7 mouse cellular contexts compared by ENCODE assay signal in genomic region chr14:21985981-21986732, GRCm38 (mm10). TPM values are rescaled to one million over a fixed set of nuclear protein-coding genes. Genes with fewer than 3 reads are reported as not detected.
DNase-seq lines count a peak whose midpoint lies in the region; ATAC-seq lines count a peak whose summit lies in the region.

No protein-coding gene starts in this region.

- H3K36me3 ChIP-seq in embryonic facial prominence, embryonic 10.5 days (replicated peaks), result peaks cover 17% of the 10 kb centered on the region
- peaks cover 14% of the 10 kb centered on the region for H3K36me3 ChIP-seq in limb, embryonic 13.5 days
- H3K36me3 ChIP-seq in midbrain, embryonic 13.5 days, result peaks cover 11% of the 10 kb centered on the region; the same call in 1 of the 2 replicates

- H3K4me1 ChIP-seq in embryonic facial prominence, embryonic 10.5 days, result peaks cover 82% of the 10 kb centered on the region
- H3K4me1 ChIP-seq in limb, embryonic 13.5 days, result peaks cover 51% of the 10 kb centered on the region
- peaks cover 69% of the 10 kb centered on the region for H3K4me1 ChIP-seq in midbrain, embryonic 13.5 days (replicated peaks)

- WGBS in embryonic facial prominence, embryonic 10.5 days, result under 1% methylated on average over 62 of the region's 62 CpGs
- WGBS in limb, embryonic 13.5 days, result under 1% methylated on average over 62 of the region's 62 CpGs
- under 1% methylated on average over 62 of the region's 62 CpGs for WGBS in midbrain, embryonic 13.5 days

- H3K27me3 ChIP-seq in embryonic facial prominence, embryonic 10.5 days (replicated peaks; ENCODE audit: low read depth, poor library complexity, severe bottlenecking), result peaks cover 80% of the 10 kb centered on the region
- H3K27me3 ChIP-seq in limb, embryonic 13.5 days, result peaks cover 21% of the 10 kb centered on the region
- H3K27me3 ChIP-seq in midbrain, embryonic 13.5 days, result peaks cover 42% of the 10 kb centered on the region

- peak overlapping the region; percentile 85 for H3K4me3 ChIP-seq in embryonic facial prominence, embryonic 10.5 days
- H3K4me3 ChIP-seq in limb, embryonic 13.5 days, result peak overlapping the region; percentile 92
- peak overlapping the region; percentile 87 for H3K4me3 ChIP-seq in midbrain, embryonic 13.5 days (replicated peaks)

- DNase-seq in adrenal gland, postnatal 25 days, result peak; percentile 86
- DNase-seq in embryonic facial prominence, embryonic 10.5 days (ENCODE audit: low spot score), result peak; percentile 90
- peak; percentile 79 for DNase-seq in heart, adult 8-10 months (ENCODE audit: low spot score)
- DNase-seq in kidney, adult 9 months, result peak; percentile 85
- DNase-seq in spleen, postnatal 36 days (ENCODE audit: low spot score in 2 of 2), result peak; percentile 54 to 61

- peak overlapping the region; percentile 98 for H3K9ac ChIP-seq in limb, embryonic 13.5 days
- H3K9ac ChIP-seq in midbrain, embryonic 13.5 days (replicated peaks), result peak overlapping the region; percentile 91

- no peak for ATAC-seq in limb, embryonic 13.5 days (ENCODE audit: low FRiP score, low read depth)
- 0 out of 2 replicates have a peak, but pooled peaks have one; percentile 9 for ATAC-seq in midbrain, embryonic 13.5 days

- peak overlapping the region; percentile 86 for H3K4me2 ChIP-seq in limb, embryonic 13.5 days (replicated peaks)
- peak overlapping the region; percentile 83 for H3K4me2 ChIP-seq in midbrain, embryonic 13.5 days (replicated peaks)

- peak overlapping the region; percentile 92 for H3K27ac ChIP-seq in embryonic facial prominence, embryonic 10.5 days (replicated peaks)
- peak overlapping the region; percentile 99 for H3K27ac ChIP-seq in limb, embryonic 13.5 days
- peak overlapping the region; percentile 95 for H3K27ac ChIP-seq in midbrain, embryonic 13.5 days

- H3K9me3 ChIP-seq in embryonic facial prominence, embryonic 10.5 days, result no peaks in the 10 kb centered on the region
- no peaks in the 10 kb centered on the region for H3K9me3 ChIP-seq in limb, embryonic 13.5 days
- H3K9me3 ChIP-seq in midbrain, embryonic 13.5 days, result no peaks in the 10 kb centered on the region

RNA-seq across cellular contexts. Expression of gene Zfp503, which starts 3.2 kb away (rescaled TPM):
- 27.5 and 33.3 TPM in 2 replicates for total RNA-seq in adrenal gland, postnatal 25 days (2021)
- 9.7 and 12.5 TPM in 2 replicates for polyA plus RNA-seq in embryonic facial prominence, embryonic 10.5 days (2016; fragmentation: Nextera tagmentation; extraction: Ambion mirVana)
- 1 to 10 TPM; 1.9 to 2.2 (median 2.2) TPM for total RNA-seq in heart, adult 8-10 months (2022)
- polyA plus RNA-seq in limb, embryonic 13.5 days (2015; fragmentation: Nextera tagmentation; extraction: Ambion mirVana), result 25.8 and 26.2 TPM in 2 replicates
- polyA plus RNA-seq in midbrain, embryonic 13.5 days (2015; fragmentation: Nextera tagmentation; extraction: Ambion mirVana), result 8.0 and 11.0 TPM in 2 replicates

RNA-seq across cellular contexts. Expression of gene Lrmda, which starts 33.4 kb away (rescaled TPM):
- 5.0 and 5.6 TPM in 2 replicates for total RNA-seq in adrenal gland, postnatal 25 days (2021)
- polyA plus RNA-seq in embryonic facial prominence, embryonic 10.5 days (2016; fragmentation: Nextera tagmentation; extraction: Ambion mirVana), result 0.85 and 0.88 TPM in 2 replicates
- total RNA-seq in heart, adult 8-10 months (2022), result 1 to 10 TPM; 1.8 to 3.0 (median 2.4) TPM
- polyA plus RNA-seq in limb, embryonic 13.5 days (2015; fragmentation: Nextera tagmentation; extraction: Ambion mirVana), result 0.36 and 0.38 TPM in 2 replicates
- polyA plus RNA-seq in midbrain, embryonic 13.5 days (2015; fragmentation: Nextera tagmentation; extraction: Ambion mirVana), result 0.23 TPM in 1 of 2 replicates, not detected in the other
